Mouse (Mus musculus): ENCODE data around the gene Pxn. TPM values are rescaled to one million over a fixed set of nuclear protein-coding genes. Genes with fewer than 3 reads are reported as not detected.

The Pxn gene
- polyA plus RNA-seq, 1 experiment from 2014 or later, result 14.4 TPM

DNA sequence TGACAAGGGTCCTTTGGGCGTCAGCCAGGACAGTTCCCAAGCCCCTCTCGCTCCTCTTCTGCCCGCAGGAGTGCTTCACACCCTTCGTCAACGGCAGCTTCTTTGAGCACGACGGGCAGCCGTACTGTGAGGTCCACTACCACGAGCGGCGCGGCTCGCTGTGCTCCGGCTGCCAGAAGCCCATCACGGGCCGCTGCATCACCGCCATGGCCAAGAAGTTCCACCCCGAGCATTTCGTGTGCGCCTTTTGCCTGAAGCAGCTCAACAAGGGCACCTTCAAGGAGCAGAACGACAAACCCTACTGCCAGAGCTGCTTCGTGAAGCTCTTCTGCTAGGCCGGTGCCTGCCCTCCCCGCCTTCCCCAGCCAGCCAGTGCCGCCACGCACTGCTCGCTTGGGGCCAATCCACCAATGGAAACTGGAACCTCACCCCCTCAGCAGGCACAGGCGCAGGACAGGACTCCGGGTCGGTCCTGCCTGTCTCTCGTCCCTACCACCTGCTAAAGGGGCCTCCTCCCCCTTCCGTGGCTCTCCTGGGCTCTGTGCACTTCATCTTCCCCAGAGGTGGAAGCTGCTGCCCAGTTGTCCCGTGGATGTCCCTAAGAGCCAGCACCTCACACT lies 47.4 kb downstream of the Pxn start:
- Histone ChIP-seq H3K4me3 (ENCODE audit: low read depth, low read length) (no peak overlapping the region), H3K9ac (ENCODE audit: low read depth, low read length) (no peak overlapping the region), H3K4me1 (ENCODE audit: control insufficient read depth, insufficient read depth, low read length) (peaks cover 7% of the 10 kb centered on the region; the same call in 1 of the 2 replicates), H3K27ac (ENCODE audit: low read depth, low read length) (no peak overlapping the region), H3K4me2 (no peak overlapping the region), H3K27me3 (ENCODE audit: control insufficient read depth, insufficient read depth, low read length) (no peaks in the 10 kb centered on the region), H3K36me3 (ENCODE audit: control insufficient read depth, insufficient read depth, low read length) (peaks cover 19% of the 10 kb centered on the region), H3K9me3 (replicated peaks; ENCODE audit: control insufficient read depth, low read length) (no peaks in the 10 kb centered on the region)
- 80% methylated on average over 33 of the region's 33 CpGs for WGBS (ENCODE audit: insufficient replicate concordance)
- ATAC-seq (replicated peaks; ENCODE audit: insufficient number of reproducible peaks, low FRiP score, low TSS enrichment), result no peak

DNA sequence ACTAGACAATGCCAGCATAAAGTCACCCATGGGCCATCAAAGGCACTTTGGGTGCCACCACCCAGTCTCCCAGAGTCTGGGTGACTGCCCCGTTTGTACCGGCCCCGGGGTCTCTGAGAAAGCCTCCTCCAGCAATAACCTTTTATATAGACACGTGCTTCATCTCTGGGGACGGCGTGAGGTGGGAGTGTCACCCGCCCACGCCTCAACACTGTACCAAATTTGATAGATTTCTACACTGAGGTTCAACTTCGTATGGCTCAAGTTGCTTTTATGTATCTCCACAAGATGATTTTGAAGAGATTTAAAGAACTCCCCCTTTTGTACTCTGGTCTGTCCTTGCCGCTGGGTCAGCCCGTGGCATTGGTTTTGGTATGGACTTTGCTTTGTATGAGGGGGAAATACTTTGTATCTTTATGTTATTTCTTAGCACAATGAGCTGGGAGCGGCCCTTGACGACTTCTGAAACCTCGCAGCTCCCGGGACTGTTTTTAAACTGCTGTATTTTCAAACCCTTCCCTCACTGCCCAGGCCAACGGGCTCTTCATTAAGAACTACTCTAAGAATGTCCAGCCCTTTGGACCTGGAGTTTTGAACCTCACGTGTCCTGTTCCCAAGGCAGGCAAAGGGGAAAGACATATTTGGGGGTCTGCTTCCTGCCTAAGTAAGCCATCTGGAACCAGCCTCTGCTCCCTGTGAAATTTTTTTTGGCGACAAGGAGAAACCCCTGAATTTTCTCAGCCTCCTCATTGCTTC lies 48.2 kb downstream of the Pxn start:
- Histone ChIP-seq H3K27me3 (ENCODE audit: control insufficient read depth, insufficient read depth, low read length) (no peaks in the 10 kb centered on the region), H3K9ac (ENCODE audit: low read depth, low read length) (no peak overlapping the region), H3K27ac (ENCODE audit: low read depth, low read length) (no peak overlapping the region), H3K4me1 (ENCODE audit: control insufficient read depth, insufficient read depth, low read length) (peaks cover 7% of the 10 kb centered on the region; the same call in 1 of the 2 replicates), H3K4me3 (ENCODE audit: low read depth, low read length) (no peak overlapping the region), H3K36me3 (ENCODE audit: control insufficient read depth, insufficient read depth, low read length) (peaks cover 18% of the 10 kb centered on the region), H3K9me3 (replicated peaks; ENCODE audit: control insufficient read depth, low read length) (no peaks in the 10 kb centered on the region), H3K4me2 (no peak overlapping the region)
- 85% methylated on average over 18 of the region's 18 CpGs for WGBS (ENCODE audit: insufficient replicate concordance)
- ATAC-seq (replicated peaks; ENCODE audit: insufficient number of reproducible peaks, low FRiP score, low TSS enrichment), result no peak

DNA sequence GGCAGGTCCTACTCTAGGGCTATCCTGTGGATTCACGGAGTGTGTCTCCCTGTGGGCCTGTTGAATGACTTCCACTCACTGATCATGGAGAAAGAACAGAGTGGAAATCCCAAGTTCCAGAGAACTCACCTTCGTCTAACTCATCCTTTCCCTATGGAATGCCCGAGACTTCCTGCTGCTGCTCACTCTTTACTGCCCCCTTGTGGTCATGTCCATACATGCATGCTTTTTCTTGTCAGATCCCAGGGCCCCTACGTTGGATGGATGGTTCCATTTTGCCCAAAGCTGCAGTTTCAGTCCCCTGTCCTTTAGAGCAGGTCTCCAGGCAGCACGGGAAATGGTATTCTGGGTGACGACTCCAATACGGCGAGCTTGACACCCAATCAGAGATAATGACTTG lies 49.7 kb downstream of the Pxn start:
- H3K9ac ChIP-seq (ENCODE audit: low read depth, low read length), result no peak overlapping the region
- no peak for ATAC-seq (replicated peaks; ENCODE audit: insufficient number of reproducible peaks, low FRiP score, low TSS enrichment)
- no peaks in the 10 kb centered on the region for H3K9me3 ChIP-seq (replicated peaks; ENCODE audit: control insufficient read depth, low read length)
- 10% methylated on average over 8 of the region's 8 CpGs for WGBS (ENCODE audit: insufficient replicate concordance)
- H3K27ac ChIP-seq (ENCODE audit: low read depth, low read length), result no peak overlapping the region
- H3K4me3 ChIP-seq (ENCODE audit: low read depth, low read length), result no peak overlapping the region
- peaks cover 13% of the 10 kb centered on the region for H3K4me1 ChIP-seq (ENCODE audit: control insufficient read depth, insufficient read depth, low read length)
- peak overlapping the region; percentile 25; the same call in 1 of the 2 replicates for H3K4me2 ChIP-seq
- H3K27me3 ChIP-seq (ENCODE audit: control insufficient read depth, insufficient read depth, low read length), result no peaks in the 10 kb centered on the region
- peaks cover 22% of the 10 kb centered on the region for H3K36me3 ChIP-seq (ENCODE audit: control insufficient read depth, insufficient read depth, low read length)

GRCm38 (mm10) chr5:115558182-115558794 lies 51.8 kb downstream of the Pxn start:
- peaks cover 30% of the 10 kb centered on the region for H3K36me3 ChIP-seq (ENCODE audit: control insufficient read depth, insufficient read depth, low read length)
- ATAC-seq (replicated peaks; ENCODE audit: insufficient number of reproducible peaks, low FRiP score, low TSS enrichment), result no peak
- 86% methylated on average over 14 of the region's 14 CpGs for WGBS (ENCODE audit: insufficient replicate concordance)

GRCm38 (mm10) chr5:115559237-115560101 lies 53.0 kb downstream of the Pxn start, which contains the start of gene Rplp0:
Gene Rplp0 (plus strand): TSS chr5:115559467.
- Histone ChIP-seq H3K36me3 (ENCODE audit: control insufficient read depth, insufficient read depth, low read length) (peaks cover 22% of the 10 kb centered on the region), H3K4me1 (ENCODE audit: control insufficient read depth, insufficient read depth, low read length) (peaks cover 17% of the 10 kb centered on the region), H3K9ac (ENCODE audit: low read depth, low read length) (peak within 1 kb of the TSS; percentile 99), H3K9me3 (replicated peaks; ENCODE audit: control insufficient read depth, low read length) (no peaks in the 10 kb centered on the region), H3K27me3 (ENCODE audit: control insufficient read depth, insufficient read depth, low read length) (no peaks in the 10 kb centered on the region), H3K27ac (ENCODE audit: low read depth, low read length) (peak within 1 kb of the TSS; percentile 87), H3K4me3 (ENCODE audit: low read depth, low read length) (peak within 1 kb of the TSS; percentile 90), H3K4me2 (peak within 1 kb of the TSS; percentile 79)
- ATAC-seq (replicated peaks; ENCODE audit: insufficient number of reproducible peaks, low FRiP score, low TSS enrichment), result peak; percentile 98
- WGBS (ENCODE audit: insufficient replicate concordance), result under 1% methylated on average over 62 of the region's 78 CpGs

More at GRCm38 (mm10) chr5:115558182-115558794, 51.8 kb downstream of the Pxn start:
- H3K9ac ChIP-seq (ENCODE audit: low read depth, low read length), result no peak overlapping the region
- no peak overlapping the region for H3K27ac ChIP-seq (ENCODE audit: low read depth, low read length)
- peaks cover 14% of the 10 kb centered on the region for H3K4me1 ChIP-seq (ENCODE audit: control insufficient read depth, insufficient read depth, low read length)
- no peak overlapping the region for H3K4me3 ChIP-seq (ENCODE audit: low read depth, low read length)
- no peaks in the 10 kb centered on the region for H3K27me3 ChIP-seq (ENCODE audit: control insufficient read depth, insufficient read depth, low read length)
- no peak overlapping the region for H3K4me2 ChIP-seq
- no peaks in the 10 kb centered on the region for H3K9me3 ChIP-seq (replicated peaks; ENCODE audit: control insufficient read depth, low read length)

DNA sequence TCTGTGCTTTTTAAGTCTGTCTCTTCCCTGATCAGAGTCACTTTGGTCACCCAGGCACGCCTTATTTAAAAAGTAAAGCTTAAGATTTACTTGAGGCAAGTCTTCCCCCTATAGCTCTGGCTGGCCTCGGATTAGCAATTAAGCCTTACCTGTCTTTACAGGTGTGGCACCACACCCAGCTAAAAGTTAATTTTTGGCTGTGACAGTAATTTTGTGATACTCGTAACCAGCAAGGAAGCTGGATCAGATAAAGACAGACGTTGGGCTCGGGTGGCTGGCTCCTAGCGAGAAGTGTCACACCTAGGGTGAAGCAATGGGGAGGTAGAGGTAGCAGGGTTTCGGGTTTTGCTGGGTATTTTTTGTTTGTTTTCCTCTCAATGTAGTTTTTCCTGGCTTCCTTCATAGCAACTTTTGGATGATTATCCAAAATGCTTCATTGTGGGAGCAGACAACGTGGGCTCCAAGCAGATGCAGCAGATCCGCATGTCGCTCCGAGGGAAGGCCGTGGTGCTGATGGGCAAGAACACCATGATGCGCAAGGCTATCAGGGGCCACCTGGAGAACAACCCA lies 53.9 kb downstream of the Pxn start:
- Histone ChIP-seq H3K4me1 (ENCODE audit: control insufficient read depth, insufficient read depth, low read length) (peaks cover 17% of the 10 kb centered on the region), H3K36me3 (ENCODE audit: control insufficient read depth, insufficient read depth, low read length) (peaks cover 20% of the 10 kb centered on the region), H3K4me3 (ENCODE audit: low read depth, low read length) (peak overlapping the region; percentile 90), H3K27me3 (ENCODE audit: control insufficient read depth, insufficient read depth, low read length) (no peaks in the 10 kb centered on the region), H3K9ac (ENCODE audit: low read depth, low read length) (peak overlapping the region; percentile 99), H3K9me3 (replicated peaks; ENCODE audit: control insufficient read depth, low read length) (no peaks in the 10 kb centered on the region), H3K4me2 (peak overlapping the region; percentile 79), H3K27ac (ENCODE audit: low read depth, low read length) (no peak overlapping the region; the same call in 1 of the 2 replicates)
- no peak for ATAC-seq (replicated peaks; ENCODE audit: insufficient number of reproducible peaks, low FRiP score, low TSS enrichment)
- WGBS (ENCODE audit: insufficient replicate concordance), result 31% methylated on average over 13 of the region's 13 CpGs

DNA sequence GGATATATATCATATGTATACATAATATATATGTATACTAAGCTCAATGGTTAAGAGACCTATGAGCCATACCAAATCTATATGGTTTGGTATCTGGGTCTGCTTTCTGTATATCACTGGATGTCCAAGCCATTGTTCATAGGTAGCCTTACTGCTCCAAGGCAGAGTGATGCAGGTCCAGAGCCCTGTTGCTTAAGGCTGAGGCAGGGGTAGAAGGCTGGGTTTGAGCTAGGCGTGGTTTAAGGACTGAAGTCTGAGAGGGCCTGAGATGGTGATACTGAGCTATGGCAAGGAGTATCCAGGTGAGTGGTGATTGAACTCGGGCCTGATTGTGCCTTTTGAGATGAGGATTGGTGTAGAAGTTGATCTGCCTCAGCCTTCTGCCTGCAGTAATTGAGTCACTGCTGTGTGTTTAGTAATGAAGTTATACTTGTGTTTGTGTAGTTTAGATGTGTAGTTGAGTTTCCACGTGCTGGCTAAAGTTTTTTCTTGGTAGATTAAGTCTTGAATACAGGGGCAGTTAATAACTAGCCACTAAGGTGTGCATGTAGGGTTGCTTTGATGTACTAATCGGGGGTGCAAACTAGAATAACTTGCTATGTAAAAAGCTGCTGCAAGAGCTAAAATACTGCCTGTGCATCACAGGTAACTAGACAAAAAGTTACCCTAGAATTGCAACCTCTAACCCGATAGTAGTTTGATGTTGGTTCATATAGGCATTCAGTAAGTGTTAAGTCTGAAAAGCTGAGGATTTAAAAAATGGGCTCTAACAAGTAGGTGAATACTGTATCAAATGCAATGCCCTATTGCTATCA lies 57.5 kb downstream of the Pxn start:
- no peak for ATAC-seq (replicated peaks; ENCODE audit: insufficient number of reproducible peaks, low FRiP score, low TSS enrichment)
- Histone ChIP-seq H3K27me3 (ENCODE audit: control insufficient read depth, insufficient read depth, low read length) (no peaks in the 10 kb centered on the region), H3K4me3 (ENCODE audit: low read depth, low read length) (no peak overlapping the region), H3K9ac (ENCODE audit: low read depth, low read length) (no peak overlapping the region), H3K4me2 (peak overlapping the region; percentile 86), H3K9me3 (replicated peaks; ENCODE audit: control insufficient read depth, low read length) (no peaks in the 10 kb centered on the region), H3K27ac (ENCODE audit: low read depth, low read length) (peak overlapping the region; percentile 50; the same call in 1 of the 2 replicates), H3K36me3 (ENCODE audit: control insufficient read depth, insufficient read depth, low read length) (peaks cover 20% of the 10 kb centered on the region), H3K4me1 (ENCODE audit: control insufficient read depth, insufficient read depth, low read length) (peaks cover 27% of the 10 kb centered on the region)
- WGBS (ENCODE audit: insufficient replicate concordance), result 42% methylated on average over 5 of the region's 5 CpGs

All from heart, embryonic 11.5 days (tissue).